Mouse (Mus musculus): ENCODE measurements around the gene Rspry1.

Gene Rspry1

DNA sequence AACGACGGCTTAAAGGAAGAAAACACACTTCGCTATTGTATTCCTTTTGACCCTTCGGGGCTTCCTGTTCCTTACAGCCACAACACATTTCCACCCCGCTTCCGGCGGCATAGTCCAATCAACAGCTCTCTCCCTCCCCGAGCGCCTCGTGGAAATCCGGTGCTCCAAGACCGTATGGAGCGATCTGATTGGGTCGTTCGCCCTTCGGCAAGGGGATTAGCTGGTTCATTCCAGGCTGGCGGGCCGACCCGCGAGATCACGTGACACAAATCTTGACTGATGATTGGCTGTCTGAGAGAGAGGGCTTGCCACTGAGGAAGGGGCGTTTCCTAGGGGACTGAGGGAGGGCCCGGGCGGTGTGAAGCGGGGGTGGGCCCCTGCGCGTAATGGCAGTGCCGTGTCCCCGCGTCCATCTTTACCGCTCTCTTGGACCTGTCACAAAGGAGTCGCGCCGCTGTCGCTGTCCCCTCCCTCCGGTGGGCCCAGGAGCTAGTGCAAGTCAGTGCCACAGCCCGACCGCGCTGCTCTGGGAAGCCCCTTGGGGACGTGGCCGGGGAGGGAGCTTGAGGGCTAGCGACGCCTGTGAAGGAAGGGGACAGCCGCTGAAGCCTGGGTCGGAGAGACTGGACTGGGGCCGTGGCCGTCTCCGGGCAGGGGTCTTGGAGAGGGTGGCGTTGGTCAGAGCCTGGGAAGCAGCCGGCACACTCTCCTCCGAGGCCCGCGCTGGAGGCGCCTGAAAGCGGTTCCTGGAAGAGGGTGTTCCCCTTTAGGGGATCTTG is at the start of gene Rspry1, which contains the start of gene Fam192a:
Gene Rspry1 (plus strand): TSS at position 331 of the 779 bp plus-strand sequence.
Gene Fam192a (minus strand): TSS at position 391 of the 779 bp plus-strand sequence.
- DNase-seq (ENCODE audit: low spot score): peak; percentile 100

- no peak for DNase-seq (ENCODE audit: low spot score)
These were observed 49.0 kb upstream of the Rspry1 start for GRCm38 (mm10) chr8:94552696-94553095.

DNA sequence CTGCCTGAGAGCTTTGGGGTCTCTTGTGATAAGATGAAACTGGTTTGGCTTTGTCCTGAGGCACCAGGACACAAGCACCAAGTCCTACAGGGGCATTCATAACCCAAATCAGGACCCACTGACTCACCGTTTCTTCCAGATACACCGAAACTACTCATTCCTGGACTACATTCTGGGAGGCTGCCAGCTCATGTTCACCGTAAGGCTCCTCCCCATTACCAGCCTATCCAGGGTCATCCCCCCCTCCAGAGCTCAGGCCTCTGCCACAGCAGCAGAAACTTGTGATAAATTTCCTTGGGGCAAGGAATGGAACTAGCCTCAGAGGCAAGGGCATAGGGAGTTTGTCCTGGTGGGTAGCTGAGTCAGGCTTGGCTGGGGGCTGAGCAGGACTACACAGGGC is 44.5 kb upstream of the Rspry1 start:
- no peak for DNase-seq (ENCODE audit: low spot score)

DNA sequence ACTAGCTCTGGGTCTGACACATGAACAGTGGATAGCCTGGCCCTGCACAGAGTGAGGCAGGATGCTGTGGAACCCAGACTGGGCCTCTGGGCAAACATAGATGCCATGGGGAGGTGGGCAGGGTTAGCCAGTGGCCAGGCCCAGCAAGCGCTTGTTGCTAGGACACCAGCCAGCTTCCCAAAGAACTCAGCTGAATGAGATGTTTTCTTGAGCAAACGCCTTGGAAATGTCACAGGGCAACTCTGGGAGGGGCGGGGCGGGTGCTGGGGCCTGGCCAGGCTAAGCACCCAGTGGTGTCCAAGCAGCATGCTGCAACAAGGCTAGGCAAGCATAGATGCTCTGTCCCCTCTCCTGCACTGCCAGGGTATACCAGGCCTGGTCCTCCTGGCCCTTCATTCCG is 40.5 kb upstream of the Rspry1 start:
- DNase-seq (ENCODE audit: low spot score): no peak

- no peak for DNase-seq (ENCODE audit: low spot score)
These were observed 37.3 kb upstream of the Rspry1 start for GRCm38 (mm10) chr8:94564421-94564820.

DNA sequence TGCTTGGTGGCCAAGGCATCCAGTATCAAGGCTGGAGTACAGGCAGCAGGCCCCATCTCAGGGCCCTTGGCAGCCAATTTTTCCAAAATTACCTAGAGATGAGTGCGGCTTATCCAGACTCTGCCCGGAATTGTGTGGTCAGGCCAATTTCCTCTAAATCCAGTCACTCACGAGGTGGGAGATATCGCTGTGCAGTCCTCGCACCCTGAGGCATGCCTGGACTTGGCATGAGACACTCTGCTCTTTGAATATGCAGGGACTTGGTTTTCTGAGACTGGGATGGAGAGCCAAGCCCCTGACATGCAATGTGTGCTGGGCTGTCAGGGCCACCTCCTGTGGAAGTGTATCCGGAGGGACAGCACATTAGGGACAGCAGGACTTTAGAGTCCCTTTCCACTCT is 35.7 kb upstream of the Rspry1 start:
- no peak for DNase-seq (ENCODE audit: low spot score)

DNA sequence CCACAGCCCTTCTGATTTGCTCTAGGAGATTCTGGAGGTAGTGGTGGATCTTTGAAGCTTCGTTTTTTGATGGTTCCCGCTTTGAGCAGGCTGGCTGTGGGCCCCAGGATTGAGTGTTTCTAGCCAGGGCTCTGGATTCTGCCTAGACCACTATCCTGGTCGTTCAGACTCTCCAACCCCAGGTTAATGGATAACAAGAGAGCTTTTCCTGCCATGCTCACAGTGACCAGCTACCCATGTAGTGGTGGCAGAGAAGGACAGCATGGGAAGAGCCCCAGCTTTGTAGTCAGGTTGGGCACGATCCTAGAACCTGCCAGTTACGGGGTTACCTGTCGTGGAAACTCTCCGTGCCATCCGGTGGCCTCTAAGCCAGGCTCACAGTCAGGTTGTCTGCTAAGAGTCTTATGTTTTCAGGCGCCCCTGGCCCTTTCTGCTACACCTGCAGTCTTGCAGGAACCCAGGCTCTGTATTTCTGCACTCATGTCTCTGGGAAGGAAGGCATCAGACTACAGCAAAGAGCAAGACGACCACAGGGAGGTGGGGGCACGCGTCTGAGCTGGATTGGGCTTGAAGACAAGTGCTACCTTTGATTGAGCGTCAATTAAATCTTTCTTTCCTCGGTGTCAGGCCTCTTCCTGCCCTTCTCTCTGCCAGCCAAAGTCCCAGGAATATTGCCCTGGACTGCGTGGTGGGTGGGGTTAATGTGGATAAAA is 35.1 kb upstream of the Rspry1 start:
- DNase-seq (ENCODE audit: low spot score): no peak

- DNase-seq (ENCODE audit: low spot score): peak; percentile 69
These were observed 34.4 kb upstream of the Rspry1 start for GRCm38 (mm10) chr8:94567159-94567849.

DNA sequence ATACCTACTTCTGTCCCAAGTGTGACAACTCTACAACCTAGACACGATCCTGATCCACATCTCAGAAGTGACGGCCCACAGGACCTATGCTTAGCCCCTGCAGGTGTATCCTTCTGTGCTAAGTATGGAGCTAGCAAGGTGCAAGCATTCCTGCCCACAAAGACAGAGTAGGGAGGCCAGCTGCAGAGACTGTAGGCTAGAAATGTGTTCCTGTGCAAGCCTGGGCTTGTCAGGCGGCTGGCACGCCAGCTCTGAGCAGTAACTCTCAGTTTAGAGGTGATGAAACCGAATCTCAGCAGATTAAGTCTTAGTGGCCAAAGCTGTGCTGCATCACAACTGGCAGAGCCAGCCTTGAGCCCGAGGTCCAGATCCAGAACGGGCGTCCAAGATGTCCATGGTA is 33.6 kb upstream of the Rspry1 start:
- no peak for DNase-seq (ENCODE audit: low spot score)

GRCm38 (mm10) chr8:94569419-94569818 is 32.3 kb upstream of the Rspry1 start:
- DNase-seq (ENCODE audit: low spot score): no peak

DNA sequence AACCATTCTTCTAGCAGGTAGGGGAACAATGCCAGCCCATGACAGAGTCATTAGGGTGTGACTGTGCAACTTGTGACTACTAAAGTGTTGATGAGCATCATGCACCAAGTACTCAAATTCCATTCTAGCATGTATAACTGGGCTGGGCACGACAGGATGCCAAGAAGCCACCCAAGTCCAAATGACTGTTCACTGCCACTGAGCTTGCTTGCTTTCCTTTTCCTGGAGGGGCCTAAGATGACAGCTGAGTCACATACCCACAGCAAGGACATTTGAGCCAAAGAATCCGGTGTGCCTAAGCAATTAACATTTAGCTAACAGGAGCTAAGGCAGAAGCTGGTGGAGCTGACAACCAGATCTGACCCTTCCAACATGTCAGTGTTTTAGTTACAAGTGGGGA is 29.8 kb upstream of the Rspry1 start:
- DNase-seq (ENCODE audit: low spot score): no peak

- DNase-seq (ENCODE audit: low spot score): no peak
These were observed 27.4 kb upstream of the Rspry1 start for GRCm38 (mm10) chr8:94574159-94574907.

DNA sequence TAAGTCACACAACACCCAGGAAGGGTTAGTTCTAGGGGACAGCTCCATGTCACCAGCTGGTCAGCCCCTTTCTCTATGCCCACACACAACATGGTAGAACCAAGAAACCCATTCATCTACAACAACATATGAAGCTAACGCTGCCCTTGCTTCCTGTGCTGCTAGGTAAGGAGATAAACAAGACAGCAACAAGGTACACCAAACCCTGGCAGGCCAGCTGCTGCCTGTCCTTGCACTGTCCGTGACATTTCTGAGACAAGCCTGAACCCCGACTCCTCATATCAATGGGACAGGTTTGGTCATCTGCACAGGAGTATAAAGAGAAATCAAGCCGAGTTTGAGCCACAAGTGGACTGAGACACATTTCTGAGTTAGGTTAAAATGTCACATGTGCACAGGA is 26.6 kb upstream of the Rspry1 start:
- no peak for DNase-seq (ENCODE audit: low spot score)

DNA sequence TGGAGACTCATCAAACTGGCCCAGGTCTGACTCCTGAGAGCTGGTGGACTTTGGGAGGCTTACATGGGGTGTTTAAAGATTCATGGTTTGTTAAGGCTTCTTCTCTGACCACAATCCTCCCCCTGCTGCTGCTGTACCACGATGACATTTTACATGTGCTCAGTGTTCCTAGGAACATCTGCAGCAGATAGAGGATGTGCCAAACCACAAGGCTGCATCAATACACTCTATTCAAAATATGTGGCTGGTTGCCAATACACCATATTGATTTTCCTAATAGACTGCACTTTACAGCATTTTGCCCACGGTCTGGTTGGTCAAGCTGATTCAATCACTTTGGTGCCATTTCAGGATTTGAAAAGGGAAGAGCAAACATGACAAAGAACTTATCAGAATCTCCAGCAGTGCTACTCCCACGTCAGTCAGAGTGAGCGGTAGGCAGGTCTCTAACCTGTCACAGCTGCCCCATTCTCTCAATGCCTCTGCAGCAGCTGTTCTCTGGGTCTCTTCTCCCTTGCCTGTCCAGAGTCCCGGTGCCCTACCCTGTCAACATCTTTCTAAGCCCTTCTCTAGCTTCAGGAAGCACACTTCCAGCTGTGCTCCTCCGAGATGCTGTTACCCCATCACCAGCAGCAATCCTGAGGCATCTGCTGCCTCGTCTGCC is 19.8 kb upstream of the Rspry1 start:
- no peak for DNase-seq (ENCODE audit: low spot score)

DNA sequence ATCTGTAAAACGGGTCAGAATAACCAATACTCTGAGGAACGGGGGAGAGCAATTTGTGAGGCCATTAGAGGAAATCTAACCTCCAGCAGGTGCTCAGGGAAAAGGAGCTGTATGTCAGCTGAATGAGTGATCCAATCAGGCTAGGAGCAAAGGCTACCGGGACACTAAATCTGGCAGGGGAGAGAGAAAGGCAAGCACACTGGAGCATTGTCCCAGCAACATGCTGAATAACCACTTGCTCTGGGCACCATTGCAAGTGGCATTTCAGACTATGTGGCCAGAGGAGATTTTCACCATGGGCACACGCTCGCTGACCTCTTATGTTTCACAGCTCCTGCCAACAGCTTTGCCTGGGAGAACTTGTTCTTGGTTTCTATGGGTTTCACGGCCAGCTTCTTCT is 19.2 kb upstream of the Rspry1 start:
- no peak for DNase-seq (ENCODE audit: low spot score)

DNA sequence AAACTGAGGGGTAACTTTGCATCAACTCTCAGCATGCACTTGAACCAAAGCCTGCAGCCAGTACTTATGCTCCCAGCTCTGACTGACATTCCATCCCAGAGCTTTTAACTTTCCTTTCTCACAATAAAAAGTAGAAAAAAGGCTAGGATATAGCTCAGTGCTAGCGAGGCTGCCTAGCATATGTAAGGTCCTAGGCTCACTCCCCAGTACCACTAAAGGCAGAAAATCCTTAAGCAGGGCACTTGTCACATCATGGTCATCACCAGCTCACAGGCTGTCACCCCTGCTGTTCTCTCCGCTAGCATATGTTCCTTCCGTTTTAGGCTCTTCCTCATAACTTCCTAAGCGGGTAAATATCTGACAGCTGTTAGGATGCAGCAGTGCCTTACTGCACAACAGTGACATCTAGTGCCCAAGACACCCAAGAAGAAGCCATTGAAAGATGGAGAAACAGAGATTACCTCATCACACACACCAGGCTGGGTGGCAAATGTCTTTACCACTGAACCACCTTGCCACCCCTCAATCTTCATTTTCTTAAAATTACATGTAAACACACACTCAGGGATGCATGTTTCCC is 17.4 kb upstream of the Rspry1 start:
- DNase-seq (ENCODE audit: low spot score): peak; percentile 78

- no peak for DNase-seq (ENCODE audit: low spot score)
These were observed 10.0 kb upstream of the Rspry1 start for GRCm38 (mm10) chr8:94591691-94592090.

DNA sequence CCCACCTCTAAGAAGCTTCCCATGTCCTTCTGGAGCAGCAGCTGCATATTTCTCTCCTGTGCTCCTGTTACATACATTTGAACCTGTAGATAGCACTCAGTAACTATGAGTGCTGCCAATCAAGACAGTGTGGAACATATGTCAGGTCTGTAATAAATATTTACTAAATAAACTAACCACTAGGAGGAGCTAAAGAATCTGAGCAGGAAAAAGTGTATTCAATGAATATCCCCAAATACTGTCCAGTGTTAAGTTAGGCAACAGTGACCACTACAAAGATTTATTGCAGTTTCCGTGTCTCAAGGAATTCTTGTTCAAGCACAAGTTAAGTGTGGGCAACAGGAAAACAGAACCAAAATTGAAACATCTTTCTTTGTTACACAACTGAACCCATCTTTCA is 7.5 kb upstream of the Rspry1 start:
- peak; percentile 62 for DNase-seq (ENCODE audit: low spot score)

GRCm38 (mm10) chr8:94600478-94600877 is 1.3 kb upstream of the Rspry1 start:
- DNase-seq (ENCODE audit: low spot score): no peak

DNA sequence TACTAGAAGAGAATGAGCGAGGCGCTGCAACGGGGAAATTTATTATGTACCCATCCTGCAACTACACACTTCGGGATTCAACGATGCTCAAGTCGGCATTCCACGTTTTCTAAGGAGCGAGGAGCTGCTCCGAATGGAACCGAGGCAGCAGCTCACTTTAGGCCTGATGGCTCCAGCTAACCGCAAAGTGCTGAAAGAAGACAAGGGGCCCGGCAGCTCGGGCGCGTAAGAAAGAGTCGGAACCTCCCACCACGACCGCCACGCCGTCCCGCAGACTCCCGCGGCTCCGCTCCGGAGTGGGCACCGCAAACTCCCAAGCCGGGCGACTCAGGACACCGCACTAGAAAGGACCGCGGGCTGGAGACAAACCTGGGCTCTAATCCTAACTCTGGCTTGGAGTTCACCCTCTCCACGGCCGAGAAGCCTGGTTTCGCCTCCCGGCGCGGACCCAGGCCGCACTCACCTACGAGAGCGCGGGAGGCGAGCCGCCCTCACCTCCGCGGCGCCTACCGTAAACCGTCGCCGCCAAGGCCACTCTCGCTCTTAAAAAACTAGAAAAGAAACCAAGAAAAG is 617 bp upstream of the Rspry1 start:
- DNase-seq (ENCODE audit: low spot score): no peak
